Mouse (Mus musculus) bone marrow, adult 2 months (tissue): ENCODE measurements at regions not wholly inside any gene's neighbourhood (a gene's known extent, or its start where the extent isn't known, plus 50 kb on each side); places are given as distances from the start of the nearest gene placed in this dataset.

Experiments
- CTCF ChIP-seq: fragments of 200-500 bp; IDR thresholded peaks from 2 replicates; pipeline ENCODE4 v1.5.1; 2011; ENCODE audit warnings: low read length, control low read depth; ENCODE audit not compliant: control insufficient read depth, insufficient read depth
- POLR2A ChIP-seq: fragments of 200-500 bp; IDR thresholded peaks from 2 replicates; pipeline ENCODE4 v1.6.1; 2011; ENCODE audit warnings: low read depth, mild to moderate bottlenecking, control low read depth, low read length, borderline replicate concordance; ENCODE audit not compliant: control insufficient read depth

- TF ChIP-seq CTCF (no peak), POLR2A (no peak)
These were observed 63.8 kb upstream of the Eif4g2 start for GRCm38 (mm10) chr7:111146670-111147069.
